Mouse (Mus musculus) ES-E14 (cell line): ENCODE results near the gene H2-T23. TPM values are rescaled to one million over a fixed set of nuclear protein-coding genes. Genes with fewer than 3 reads are reported as not detected.
A peak's percentile ranks its signal among the peaks of the same experiment; 100 is the strongest.
"Not testable (repeated sequence)": the region's sequence is repeated elsewhere in the genome, so short reads cannot be mapped to it uniquely, and the experiment has no call there.

Experiments
- DNase-seq: peaks from one replicate; pipeline ENCODE4 v3.0.0-alpha.2; 2013; ENCODE audit warnings: low read depth, low spot score
- H3K27ac ChIP-seq: 2 replicates; pipeline ENCODE4 v1.5.1; 2012; ENCODE audit warnings: low read depth, mild to moderate bottlenecking, low read length, moderate library complexity, mixed read lengths; ENCODE audit not compliant: poor library complexity, insufficient read depth, severe bottlenecking
- H3K36me3 ChIP-seq: 2 replicates; pipeline ENCODE4 v1.6.1; 2012; ENCODE audit warnings: mild to moderate bottlenecking, low read length, moderate library complexity, mixed read lengths; ENCODE audit not compliant: control insufficient read depth, poor library complexity, insufficient read depth, severe bottlenecking
- H3K4me1 ChIP-seq, 2 experiments: fragments of 150-350 bp in 1 of 2; sonication (generic) in 1 of 2; 2 replicates each; pipeline ENCODE4 v1.6.1; 2012; ENCODE audit warnings: low read length in 2 of 2, mild to moderate bottlenecking in 1 of 2, mixed read lengths in 1 of 2; ENCODE audit not compliant: control insufficient read depth in 2 of 2, insufficient read depth in 2 of 2, poor library complexity in 1 of 2
- H3K4me3 ChIP-seq, 2 experiments: fragments of 150-350 bp in 1 of 2; sonication (generic) in 1 of 2; 2 replicates each; pipeline ENCODE4 v1.5.1; 2012; ENCODE audit warnings: low read length in 2 of 2, low read depth in 1 of 2, mild to moderate bottlenecking in 1 of 2, mixed read lengths in 1 of 2; ENCODE audit not compliant: insufficient read depth in 1 of 2, poor library complexity in 1 of 2, severe bottlenecking in 1 of 2
- H3K9ac ChIP-seq: 2 replicates; pipeline ENCODE4 v1.6.1; 2012; ENCODE audit warnings: low read depth, mild to moderate bottlenecking, low read length, mixed read lengths; ENCODE audit not compliant: poor library complexity, insufficient read depth, severe bottlenecking
- H3K9me3 ChIP-seq: fragments of 150-350 bp; sonication (generic); 2 replicates; pipeline ENCODE4 v1.6.1; 2012; ENCODE audit warnings: low read depth, mild to moderate bottlenecking, low read length; ENCODE audit not compliant: control insufficient read depth, insufficient read depth
- HCFC1 ChIP-seq: IDR thresholded peaks from 2 replicates; pipeline ENCODE4 v1.6.1; 2012; ENCODE audit warnings: low read length, inconsistent platforms, borderline replicate concordance; ENCODE audit not compliant: insufficient read depth
- ZC3H11A ChIP-seq: IDR thresholded peaks from 2 replicates; pipeline ENCODE4 v1.6.1; 2012; ENCODE audit warnings: low read depth, mild to moderate bottlenecking, inconsistent platforms, low read length, borderline replicate concordance
- ZNF384 ChIP-seq: IDR thresholded peaks from 2 replicates; pipeline ENCODE4 v1.6.1; 2012; ENCODE audit warnings: low read depth, low read length, inconsistent platforms
- in situ Hi-C, 2 experiments: fragments of 600-800 bp; cut with MboI; formaldehyde crosslinking; loops; one replicate each; pipeline ENCODE4 v1.15.1; 2025; ENCODE audit warnings: low sequenced_read_pairs in 2 of 2, inconsistent platforms in 1 of 2; ENCODE audit not compliant: unreplicated experiment in 2 of 2
- total RNA-seq: library from RNA; depleted of rRNA; stranded (reverse); fragments of 300-350 nt; gene quantifications from 2 replicates; pipeline ENCODE4 v1.2.3, GENCODE M21; 2012; rRNA removed

The H2-T23 gene
- total RNA-seq = 0.67 and 0.95 TPM in 2 replicates

- H3K36me3 ChIP-seq, H3K27ac ChIP-seq, H3K9me3 ChIP-seq, in situ Hi-C loops, DNase-seq, H3K4me1 ChIP-seq: not testable (repeated sequence)
- Histone ChIP-seq H3K9ac (peak within 1 kb of the TSS; percentile 34; the same call in 1 of the 2 replicates), H3K4me3 (peak within 1 kb of the TSS; percentile 62)
Observed at GRCm38 (mm10) chr17:36032351-36032875, at the start of gene H2-T23. Gene H2-T23, minus strand, starts transcription at chr17:36032855.

DNA sequence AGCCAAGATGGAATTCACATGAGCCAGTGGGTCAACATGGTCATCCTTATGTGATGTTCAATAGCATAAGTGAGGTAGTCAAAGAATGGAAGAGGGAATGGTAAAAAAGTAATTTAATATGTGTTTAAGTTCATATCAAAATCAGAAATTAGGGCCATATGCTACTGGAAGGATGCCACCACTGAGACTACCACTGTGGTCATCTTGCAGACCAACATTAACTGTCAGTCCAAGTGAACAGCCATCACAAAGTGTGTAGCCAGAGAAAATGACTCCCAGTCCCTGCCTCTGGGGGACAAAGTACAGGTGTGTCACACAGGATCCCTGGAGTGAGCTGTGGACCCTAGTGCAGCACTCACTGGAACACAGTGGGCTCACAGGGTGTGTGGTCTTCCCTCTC, 49.2 kb upstream of the H2-T23 start:
- H3K36me3 ChIP-seq, DNase-seq, in situ Hi-C loops, H3K4me1 ChIP-seq, H3K27ac ChIP-seq, H3K4me3 ChIP-seq, H3K9ac ChIP-seq, H3K9me3 ChIP-seq: not testable (repeated sequence)

DNA sequence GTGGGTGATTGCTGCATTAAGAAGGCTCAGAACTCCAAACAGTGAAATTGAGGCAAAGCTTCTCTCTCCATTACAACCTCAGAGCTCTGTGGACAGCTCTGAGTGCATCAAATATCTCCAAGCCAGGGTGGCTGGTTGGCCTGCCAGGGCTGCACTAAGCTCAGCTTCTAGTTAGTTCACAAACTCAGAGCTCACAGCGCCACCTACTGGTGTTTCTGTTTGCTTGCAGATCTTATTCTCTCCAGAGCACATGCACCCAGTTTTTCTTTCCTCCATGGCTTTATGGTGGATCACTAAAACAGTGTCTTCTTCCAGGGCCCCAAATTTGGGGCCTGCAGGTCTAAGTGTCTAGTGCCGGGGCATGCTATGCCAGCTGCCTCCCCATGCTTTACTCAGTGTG, 28.2 kb upstream of the H2-T23 start:
- Histone ChIP-seq H3K9me3 (no peaks in the 10 kb centered on the region), H3K36me3 (no peaks in the 10 kb centered on the region), H3K27ac (no peak overlapping the region), H3K4me1 (no peaks in the 10 kb centered on the region), H3K9ac (no peak overlapping the region), H3K4me3 (no peak overlapping the region)
- TF ChIP-seq HCFC1 (0 out of 2 replicates have a peak, but pooled peaks have one; percentile 13), ZC3H11A (peak; percentile 73; the same call in 1 of the 2 replicates), ZNF384 (no peak)
- peak; percentile 96 for DNase-seq
- in situ Hi-C loops = loop anchor here (10.0 kb wide), 2 partner anchors 64 to 124 kb away; partner anchors contain the start of genes Gm19684 (in 1 of the 2) and Gm7030 (in 1 of the 2)

DNA sequence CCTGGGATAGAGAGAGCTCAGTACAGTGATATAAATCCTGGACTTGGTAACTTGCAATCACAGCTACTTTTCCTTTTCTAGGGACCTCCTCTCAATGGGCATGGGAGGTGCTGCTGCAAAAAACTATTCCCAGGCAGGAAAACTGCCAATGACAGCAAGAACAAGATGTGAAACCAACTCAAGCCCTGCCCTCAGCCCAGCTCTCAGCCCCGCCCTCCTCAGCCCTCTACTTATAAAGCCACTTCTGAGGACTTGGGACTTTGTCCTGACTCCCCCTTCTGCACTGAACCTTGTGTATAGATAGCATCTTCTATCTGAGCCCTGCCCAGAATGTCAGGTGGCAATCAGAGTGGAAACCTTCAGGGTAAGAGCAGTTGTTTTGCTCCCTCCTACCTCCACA, 25.7 kb upstream of the H2-T23 start, which contains the start of gene Gm11127:
Gene Gm11127, minus strand, starts transcription at position 10 of the 400 bp plus-strand sequence.
- DNase-seq, H3K4me1 ChIP-seq, H3K9ac ChIP-seq, H3K9me3 ChIP-seq, H3K36me3 ChIP-seq, H3K27ac ChIP-seq, in situ Hi-C loops: not testable (repeated sequence)
- H3K4me3 ChIP-seq = peak within 1 kb of the TSS; percentile 8 to 33; a peak in 3 of 4 replicates

DNA sequence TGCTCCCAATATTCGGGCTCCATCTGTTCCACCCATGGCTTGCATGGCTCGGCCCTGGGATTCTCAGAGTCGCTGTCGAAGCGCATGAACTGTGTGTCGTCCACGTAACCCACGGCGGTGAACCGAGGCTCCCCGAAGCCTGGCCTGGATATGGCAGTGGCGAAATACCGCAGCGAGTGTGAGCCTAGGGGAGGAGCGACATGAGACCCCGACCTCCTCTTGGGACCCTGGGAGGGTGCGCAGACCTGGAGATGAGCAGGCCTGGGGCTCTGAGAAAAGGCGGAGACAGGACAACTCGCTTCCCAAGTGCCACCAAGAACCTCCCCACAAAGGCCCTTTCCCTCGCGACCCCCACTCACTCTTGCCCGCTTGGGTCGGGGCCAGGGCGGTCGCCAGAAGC, 25.3 kb upstream of the H2-T23 start:
- peak overlapping the region; percentile 8 to 33; a peak in 3 of 4 replicates for H3K4me3 ChIP-seq
- H3K4me1 ChIP-seq, DNase-seq, H3K9ac ChIP-seq, H3K9me3 ChIP-seq, H3K27ac ChIP-seq, H3K36me3 ChIP-seq, in situ Hi-C loops: not testable (repeated sequence)
